Mouse (Mus musculus): ENCODE results near the gene Hist2h2ab. TPM values are rescaled to one million over a fixed set of nuclear protein-coding genes. Genes with fewer than 3 reads are reported as not detected.
"Not testable (repeated sequence)": the region's sequence is repeated elsewhere in the genome, so short reads cannot be mapped to it uniquely, and the experiment has no call there.

Hist2h2ab gene
- polyA plus RNA-seq, 1 experiment from 2014 or later: not detected

GRCm38 (mm10) chr3:96263558-96264403 lies 44.1 kb downstream of the Hist2h2ab start:
- H3K9ac ChIP-seq: peak overlapping the region; percentile 78
- H3K4me2 ChIP-seq: peak overlapping the region; percentile 91
- no peaks in the 10 kb centered on the region for H3K9me3 ChIP-seq (replicated peaks)
- H3K4me3 ChIP-seq: peak overlapping the region; percentile 77
- no peaks in the 10 kb centered on the region for H3K27me3 ChIP-seq (replicated peaks)
- no peaks in the 10 kb centered on the region for H3K36me3 ChIP-seq
- WGBS: 10% methylated on average over 27 of the region's 27 CpGs
- H3K4me1 ChIP-seq (replicated peaks): peaks cover 17% of the 10 kb centered on the region
- ATAC-seq (ENCODE audit: insufficient number of reproducible peaks, low FRiP score): no peak
- H3K27ac ChIP-seq (ENCODE audit: poor library complexity, severe bottlenecking): peak overlapping the region; percentile 99

- WGBS: 81% methylated on average over 7 of the region's 7 CpGs
- H3K27me3 ChIP-seq (replicated peaks): no peaks in the 10 kb centered on the region
- H3K4me2 ChIP-seq: peak overlapping the region; percentile 91
- H3K9ac ChIP-seq: 0 out of 2 replicates have a peak overlapping the region, but pooled peaks have one; percentile 78
- peak overlapping the region; percentile 99 for H3K27ac ChIP-seq (ENCODE audit: poor library complexity, severe bottlenecking)
- ATAC-seq (ENCODE audit: insufficient number of reproducible peaks, low FRiP score): no peak
- H3K36me3 ChIP-seq: no peaks in the 10 kb centered on the region
- no peaks in the 10 kb centered on the region for H3K9me3 ChIP-seq (replicated peaks)
- H3K4me1 ChIP-seq (replicated peaks): peaks cover 17% of the 10 kb centered on the region
- no peak overlapping the region; the same call in 1 of the 2 replicates for H3K4me3 ChIP-seq
Observed at GRCm38 (mm10) chr3:96264404-96264949, 44.8 kb downstream of the Hist2h2ab start.

- no peak overlapping the region for H3K9ac ChIP-seq
- H3K4me3 ChIP-seq: no peak overlapping the region
- 57% methylated on average over 8 of the region's 8 CpGs for whole genome bisulfite sequencing
- peaks cover 17% of the 10 kb centered on the region for H3K4me1 ChIP-seq (replicated peaks)
- no peaks in the 10 kb centered on the region for H3K27me3 ChIP-seq (replicated peaks)
- no peak for ATAC-seq (ENCODE audit: insufficient number of reproducible peaks, low FRiP score)
- no peak overlapping the region for H3K27ac ChIP-seq (ENCODE audit: poor library complexity, severe bottlenecking)
- no peak overlapping the region for H3K4me2 ChIP-seq
- no peaks in the 10 kb centered on the region for H3K9me3 ChIP-seq (replicated peaks)
- H3K36me3 ChIP-seq: no peaks in the 10 kb centered on the region
Observed at GRCm38 (mm10) chr3:96266132-96266710, 46.6 kb downstream of the Hist2h2ab start.

GRCm38 (mm10) chr3:96267541-96267940 lies 47.9 kb downstream of the Hist2h2ab start:
- Histone ChIP-seq H3K27me3 (replicated peaks) (no peaks in the 10 kb centered on the region), H3K9ac (no peak overlapping the region), H3K4me1 (replicated peaks) (peaks cover 12% of the 10 kb centered on the region), H3K4me2 (no peak overlapping the region), H3K36me3 (no peaks in the 10 kb centered on the region), H3K4me3 (no peak overlapping the region), H3K9me3 (replicated peaks) (no peaks in the 10 kb centered on the region), H3K27ac (ENCODE audit: poor library complexity, severe bottlenecking) (peak overlapping the region; percentile 88)
- WGBS: 88% methylated on average over 4 of the region's 4 CpGs
- ATAC-seq (ENCODE audit: insufficient number of reproducible peaks, low FRiP score): no peak

GRCm38 (mm10) chr3:96268051-96268775 lies 48.5 kb downstream of the Hist2h2ab start, which contains the start of gene Hist2h3b:
TSS of gene Hist2h3b (plus strand) at chr3:96268654.
- peak within 1 kb of the TSS; percentile 97 for H3K27ac ChIP-seq (ENCODE audit: poor library complexity, severe bottlenecking)
- H3K9ac ChIP-seq: peak within 1 kb of the TSS; percentile 71
- H3K4me1 ChIP-seq (replicated peaks): peaks cover 12% of the 10 kb centered on the region
- H3K4me3 ChIP-seq: peak within 1 kb of the TSS; percentile 60
- no peaks in the 10 kb centered on the region for H3K27me3 ChIP-seq (replicated peaks)
- no peaks in the 10 kb centered on the region for H3K36me3 ChIP-seq
- no peaks in the 10 kb centered on the region for H3K9me3 ChIP-seq (replicated peaks)
- ATAC-seq (ENCODE audit: insufficient number of reproducible peaks, low FRiP score): peak; percentile 56
- WGBS: 26% methylated on average over 28 of the region's 30 CpGs
- H3K4me2 ChIP-seq: peak within 1 kb of the TSS; percentile 95

- Histone ChIP-seq H3K4me1 (replicated peaks) (peaks cover 11% of the 10 kb centered on the region), H3K4me3 (peak overlapping the region; percentile 60), H3K4me2 (peak overlapping the region; percentile 95), H3K27ac (ENCODE audit: poor library complexity, severe bottlenecking) (peak overlapping the region; percentile 97), H3K9ac (peak overlapping the region; percentile 71)
- not testable (repeated sequence) for H3K36me3 ChIP-seq; H3K9me3 ChIP-seq (replicated peaks); H3K27me3 ChIP-seq (replicated peaks)
- under 1% methylated on average over 11 of the region's 44 CpGs for WGBS
- ATAC-seq (ENCODE audit: insufficient number of reproducible peaks, low FRiP score): peak; percentile 29
Observed at GRCm38 (mm10) chr3:96268776-96269378, 49.2 kb downstream of the Hist2h2ab start.

Small RNA genes lying within 50 kb of the gene (microRNA-seq; reads per million reads assigned to microRNA genes)
- gene Gm44492 (not detected), gene Gm47311 (not detected), gene Gm47313 (not detected)

Other genes starting within 250 kb of the Hist2h2ab start
- 76.1 and 80.8 TPM in 2 replicates for gene Plekho1, start 223.9 kb upstream of the Hist2h2ab start, polyA plus RNA-seq (2016; fragmentation: Nextera tagmentation; extraction: Ambion mirVana)
- 30.0 and 32.8 TPM in 2 replicates for gene Vps45, start 161.4 kb upstream of the Hist2h2ab start, polyA plus RNA-seq (2016; fragmentation: Nextera tagmentation; extraction: Ambion mirVana)
- 20.7 and 22.2 TPM in 2 replicates for gene Otud7b, start 115.3 kb upstream of the Hist2h2ab start, polyA plus RNA-seq (2016; fragmentation: Nextera tagmentation; extraction: Ambion mirVana)
- gene Mtmr11, start 57.9 kb upstream of the Hist2h2ab start, polyA plus RNA-seq (2016; fragmentation: Nextera tagmentation; extraction: Ambion mirVana): 9.0 and 10.7 TPM in 2 replicates
- 107 and 108 TPM in 2 replicates for gene Sf3b4, start 47.5 kb upstream of the Hist2h2ab start, polyA plus RNA-seq (2016; fragmentation: Nextera tagmentation; extraction: Ambion mirVana)
- 20.3 and 21.7 TPM in 2 replicates for gene Sv2a, start 38.7 kb upstream of the Hist2h2ab start, polyA plus RNA-seq (2016; fragmentation: Nextera tagmentation; extraction: Ambion mirVana)
- 44.4 and 45.6 TPM in 2 replicates for gene Bola1, start 156 bp upstream of the Hist2h2ab start, polyA plus RNA-seq (2016; fragmentation: Nextera tagmentation; extraction: Ambion mirVana)
- gene Hist2h2ac, start 1.0 kb downstream of the Hist2h2ab start, polyA plus RNA-seq (2016; fragmentation: Nextera tagmentation; extraction: Ambion mirVana): 4.4 and 5.9 TPM in 2 replicates
- 5.0 and 5.7 TPM in 2 replicates for gene Hist2h2be, start 1.3 kb downstream of the Hist2h2ab start, polyA plus RNA-seq (2016; fragmentation: Nextera tagmentation; extraction: Ambion mirVana)
- 2.5 and 3.7 TPM in 2 replicates for gene Hist2h3c2, start 19.3 kb downstream of the Hist2h2ab start, polyA plus RNA-seq (2016; fragmentation: Nextera tagmentation; extraction: Ambion mirVana)
- gene Hist2h2aa2, start 20.4 kb downstream of the Hist2h2ab start, polyA plus RNA-seq (2016; fragmentation: Nextera tagmentation; extraction: Ambion mirVana): 38.3 and 41.2 TPM in 2 replicates
- 6.2 and 12.7 TPM in 2 replicates for gene Hist2h2aa1, start 25.6 kb downstream of the Hist2h2ab start, polyA plus RNA-seq (2016; fragmentation: Nextera tagmentation; extraction: Ambion mirVana)
- 0.64 and 1.4 TPM in 2 replicates for gene Hist2h3c1, start 26.8 kb downstream of the Hist2h2ab start, polyA plus RNA-seq (2016; fragmentation: Nextera tagmentation; extraction: Ambion mirVana)
- 3.2 and 3.7 TPM in 2 replicates for gene Hist2h4, start 43.4 kb downstream of the Hist2h2ab start, polyA plus RNA-seq (2016; fragmentation: Nextera tagmentation; extraction: Ambion mirVana)
- 23.4 and 26.5 TPM in 2 replicates for gene Hist2h3b, start 48.8 kb downstream of the Hist2h2ab start, polyA plus RNA-seq (2016; fragmentation: Nextera tagmentation; extraction: Ambion mirVana)
- gene Hist2h2bb, start 49.9 kb downstream of the Hist2h2ab start, polyA plus RNA-seq (2016; fragmentation: Nextera tagmentation; extraction: Ambion mirVana): 4.0 and 6.5 TPM in 2 replicates
- 0.71 and 0.82 TPM in 2 replicates for gene Fcgr1, start 74.1 kb downstream of the Hist2h2ab start, polyA plus RNA-seq (2016; fragmentation: Nextera tagmentation; extraction: Ambion mirVana)
- gene BC107364, start 232.4 kb downstream of the Hist2h2ab start, polyA plus RNA-seq (2016; fragmentation: Nextera tagmentation; extraction: Ambion mirVana): 0.72 and 0.87 TPM in 2 replicates